Mouse (Mus musculus): ENCODE data around the gene Fgfr2. TPM values are rescaled to one million over a fixed set of nuclear protein-coding genes. Genes with fewer than 3 reads are reported as not detected.

Gene Fgfr2
- polyA plus RNA-seq, 1 experiment from 2014 or later, result 11.4 TPM

DNA sequence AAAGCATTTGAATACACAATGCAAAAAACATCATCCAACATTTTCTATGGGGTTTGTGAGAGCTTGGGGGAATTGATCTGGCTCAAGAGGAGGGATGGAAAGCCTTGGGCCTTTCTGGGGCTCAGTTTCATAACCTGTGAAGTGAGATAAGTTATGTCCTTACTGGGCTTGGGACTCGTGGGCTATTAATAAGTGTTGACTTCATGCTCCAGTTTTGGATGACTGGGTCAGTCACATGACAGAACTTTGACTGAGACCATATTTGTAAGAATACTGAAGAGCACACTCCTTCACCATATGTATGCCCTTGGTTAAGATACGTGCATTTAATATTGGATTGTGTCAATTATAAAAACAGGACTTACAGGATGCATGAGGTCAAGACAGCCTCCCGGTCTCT is 495.7 kb downstream of the Fgfr2 start:
- Histone ChIP-seq H3K9ac (ENCODE audit: low read depth, low read length) (no peak overlapping the region), H3K27me3 (ENCODE audit: control insufficient read depth, insufficient read depth, low read depth, low read length) (no peaks in the 10 kb centered on the region), H3K36me3 (ENCODE audit: control insufficient read depth, insufficient read depth) (no peaks in the 10 kb centered on the region), H3K27ac (ENCODE audit: low read length) (no peak overlapping the region), H3K4me1 (ENCODE audit: control insufficient read depth, low read depth, low read length) (no peaks in the 10 kb centered on the region), H3K4me3 (ENCODE audit: low read depth, low read length) (no peak overlapping the region), H3K9me3 (replicated peaks; ENCODE audit: control insufficient read depth, low read length) (no peaks in the 10 kb centered on the region), H3K4me2 (ENCODE audit: low read depth, low read length) (no peak overlapping the region)
- no peak for ATAC-seq (ENCODE audit: low read depth)
- 55% methylated on average over 3 of the region's 3 CpGs for WGBS (ENCODE audit: insufficient replicate concordance)

GRCm38 (mm10) chr7:132626174-132626573 is 497.0 kb downstream of the Fgfr2 start:
- Histone ChIP-seq H3K27me3 (ENCODE audit: control insufficient read depth, insufficient read depth, low read depth, low read length) (no peaks in the 10 kb centered on the region), H3K4me1 (ENCODE audit: control insufficient read depth, low read depth, low read length) (no peaks in the 10 kb centered on the region), H3K4me2 (ENCODE audit: low read depth, low read length) (no peak overlapping the region), H3K4me3 (ENCODE audit: low read depth, low read length) (no peak overlapping the region), H3K36me3 (ENCODE audit: control insufficient read depth, insufficient read depth) (no peaks in the 10 kb centered on the region), H3K27ac (ENCODE audit: low read length) (no peak overlapping the region), H3K9me3 (replicated peaks; ENCODE audit: control insufficient read depth, low read length) (no peaks in the 10 kb centered on the region), H3K9ac (ENCODE audit: low read depth, low read length) (no peak overlapping the region)
- 50% methylated on average over 4 of the region's 4 CpGs for WGBS (ENCODE audit: insufficient replicate concordance)
- no peak for ATAC-seq (ENCODE audit: low read depth)

DNA sequence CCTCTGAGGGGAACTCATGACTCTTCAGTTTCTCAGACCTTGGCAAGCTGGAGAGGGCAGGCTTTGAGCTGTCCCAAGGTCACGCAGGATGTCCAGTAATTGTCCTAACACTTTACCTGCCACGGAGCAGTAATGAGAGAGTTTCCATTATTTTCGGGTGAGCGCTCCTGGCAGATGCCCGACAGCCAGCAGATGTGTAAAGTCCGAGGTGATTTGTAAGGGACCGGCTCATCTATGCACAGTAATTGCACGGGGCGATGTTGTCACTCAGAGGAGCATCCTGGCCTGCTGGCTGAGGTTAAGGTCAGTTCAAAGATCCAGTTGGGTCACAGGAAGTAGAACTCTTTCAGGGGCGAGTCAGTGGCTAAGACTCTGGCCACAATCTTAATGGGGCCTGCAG is 499.0 kb downstream of the Fgfr2 start:
- WGBS (ENCODE audit: insufficient replicate concordance), result 71% methylated on average over 10 of the region's 10 CpGs
- Histone ChIP-seq H3K4me3 (ENCODE audit: low read depth, low read length) (no peak overlapping the region), H3K36me3 (ENCODE audit: control insufficient read depth, insufficient read depth) (no peaks in the 10 kb centered on the region), H3K4me1 (ENCODE audit: control insufficient read depth, low read depth, low read length) (no peaks in the 10 kb centered on the region), H3K27me3 (ENCODE audit: control insufficient read depth, insufficient read depth, low read depth, low read length) (no peaks in the 10 kb centered on the region), H3K27ac (ENCODE audit: low read length) (no peak overlapping the region), H3K4me2 (ENCODE audit: low read depth, low read length) (no peak overlapping the region), H3K9ac (ENCODE audit: low read depth, low read length) (no peak overlapping the region), H3K9me3 (replicated peaks; ENCODE audit: control insufficient read depth, low read length) (no peaks in the 10 kb centered on the region)
- no peak for ATAC-seq (ENCODE audit: low read depth)

DNA sequence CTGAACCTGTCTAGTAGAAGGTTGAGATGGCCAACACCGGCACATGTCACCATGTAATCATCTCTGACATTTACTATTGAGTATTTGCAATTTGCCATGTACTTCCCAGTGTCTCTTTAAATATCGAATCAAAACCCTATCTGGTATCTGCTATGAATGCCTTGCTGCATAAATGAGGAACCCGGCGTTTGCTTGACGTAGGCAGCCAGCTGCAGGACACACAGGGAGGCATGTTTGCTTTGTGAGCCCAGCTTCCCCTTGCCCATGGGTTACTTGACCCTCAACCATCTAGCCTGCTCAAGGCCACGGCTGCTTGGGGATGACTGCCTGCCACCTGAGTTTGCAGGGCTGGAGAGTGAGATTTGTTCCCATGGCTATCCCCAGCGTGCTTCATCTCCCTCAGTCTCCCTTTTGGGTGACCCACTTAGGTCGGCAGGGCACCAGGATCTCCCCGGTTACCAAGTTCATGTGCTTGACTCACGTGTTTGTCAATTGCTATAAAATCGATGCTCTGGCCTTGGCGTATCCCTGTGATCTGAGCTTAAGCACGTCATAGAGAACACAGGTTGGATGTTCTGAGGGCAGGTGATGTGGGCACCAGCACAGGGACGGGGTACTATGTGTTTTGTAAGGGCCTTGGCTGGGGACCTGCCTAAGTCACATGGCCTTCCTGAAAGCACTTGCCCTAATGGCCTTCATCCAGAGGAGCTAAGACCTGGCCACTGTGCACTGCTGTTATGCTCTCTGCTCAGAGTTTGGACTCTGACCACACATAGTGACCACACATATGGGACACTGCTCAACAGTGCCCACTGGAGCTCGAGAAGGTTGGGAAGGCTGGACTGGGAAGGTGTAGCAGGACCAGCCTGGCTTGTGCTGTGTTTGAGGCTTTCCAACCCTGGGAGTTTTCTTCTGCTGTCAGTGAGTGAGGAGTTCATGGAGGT is 502.9 kb downstream of the Fgfr2 start:
- H3K27me3 ChIP-seq (ENCODE audit: control insufficient read depth, insufficient read depth, low read depth, low read length), result no peaks in the 10 kb centered on the region

DNA sequence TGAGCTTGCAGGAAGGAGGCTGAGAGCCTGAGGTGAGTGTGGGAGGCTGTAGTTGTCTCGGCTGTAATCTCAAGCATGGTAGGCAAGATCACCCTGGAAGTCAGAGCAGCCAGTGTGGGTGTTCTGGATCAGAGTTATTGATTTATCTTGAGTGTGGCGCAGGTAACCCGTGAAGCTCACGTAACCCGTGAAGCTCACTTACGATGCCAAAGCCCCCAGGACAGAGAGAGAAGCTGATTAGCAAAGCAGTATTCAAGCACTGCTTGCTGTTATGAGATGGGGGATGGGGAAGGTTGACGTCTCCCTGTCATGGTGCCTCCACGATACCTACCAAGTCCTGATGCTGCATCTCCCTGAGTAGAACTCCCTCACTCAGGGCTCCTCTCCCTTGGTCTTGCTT is 503.6 kb downstream of the Fgfr2 start:
- no peaks in the 10 kb centered on the region for H3K9me3 ChIP-seq (replicated peaks; ENCODE audit: control insufficient read depth, low read length)
- no peaks in the 10 kb centered on the region for H3K27me3 ChIP-seq (ENCODE audit: control insufficient read depth, insufficient read depth, low read depth, low read length)
- H3K36me3 ChIP-seq (ENCODE audit: control insufficient read depth, insufficient read depth), result no peaks in the 10 kb centered on the region
- no peak overlapping the region for H3K27ac ChIP-seq (ENCODE audit: low read length)
- no peak overlapping the region for H3K4me3 ChIP-seq (ENCODE audit: low read depth, low read length)
- no peak overlapping the region for H3K4me2 ChIP-seq (ENCODE audit: low read depth, low read length)
- H3K4me1 ChIP-seq (ENCODE audit: control insufficient read depth, low read depth, low read length), result no peaks in the 10 kb centered on the region
- no peak overlapping the region for H3K9ac ChIP-seq (ENCODE audit: low read depth, low read length)
- WGBS (ENCODE audit: insufficient replicate concordance), result 78% methylated on average over 8 of the region's 8 CpGs
- no peak for ATAC-seq (ENCODE audit: low read depth)

More for the DNA sequence above, 502.9 kb downstream of the Fgfr2 start:
- H3K4me3 ChIP-seq (ENCODE audit: low read depth, low read length), result no peak overlapping the region
- H3K36me3 ChIP-seq (ENCODE audit: control insufficient read depth, insufficient read depth), result no peaks in the 10 kb centered on the region
- no peak for ATAC-seq (ENCODE audit: low read depth)
- H3K9ac ChIP-seq (ENCODE audit: low read depth, low read length), result no peak overlapping the region
- H3K4me1 ChIP-seq (ENCODE audit: control insufficient read depth, low read depth, low read length), result no peaks in the 10 kb centered on the region
- no peak overlapping the region for H3K4me2 ChIP-seq (ENCODE audit: low read depth, low read length)
- H3K9me3 ChIP-seq (replicated peaks; ENCODE audit: control insufficient read depth, low read length), result no peaks in the 10 kb centered on the region
- H3K27ac ChIP-seq (ENCODE audit: low read length), result no peak overlapping the region
- 62% methylated on average over 15 of the region's 15 CpGs for WGBS (ENCODE audit: insufficient replicate concordance)

DNA sequence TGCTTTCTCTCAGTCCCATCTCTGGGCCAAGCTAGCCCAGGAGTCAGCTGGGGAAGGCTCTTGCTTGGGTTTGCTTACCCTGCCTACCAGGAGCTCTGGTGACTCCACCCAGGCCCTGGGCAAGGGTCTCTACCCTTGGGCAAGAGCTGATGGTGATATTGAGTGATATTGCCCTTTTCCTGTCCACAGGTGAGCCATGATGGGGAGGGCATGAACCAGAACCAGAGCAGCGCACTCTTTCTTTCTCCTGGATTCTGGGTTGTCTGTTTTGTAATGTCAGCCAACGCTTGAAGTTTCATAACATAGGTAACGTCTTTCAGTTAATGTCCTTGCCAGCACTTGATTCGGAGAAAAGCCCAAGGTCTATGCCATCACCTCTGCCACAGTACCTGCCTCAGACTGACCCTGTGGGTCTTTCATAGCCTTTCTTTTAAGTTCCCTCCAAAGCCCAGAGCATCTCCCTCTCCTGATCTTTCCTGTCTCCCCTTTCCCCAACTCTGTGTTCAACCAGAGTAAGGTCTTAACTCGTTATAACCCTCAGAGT is 506.1 kb downstream of the Fgfr2 start:
- Histone ChIP-seq H3K27me3 (ENCODE audit: control insufficient read depth, insufficient read depth, low read depth, low read length) (no peaks in the 10 kb centered on the region), H3K9ac (ENCODE audit: low read depth, low read length) (no peak overlapping the region), H3K4me1 (ENCODE audit: control insufficient read depth, low read depth, low read length) (no peaks in the 10 kb centered on the region), H3K4me2 (ENCODE audit: low read depth, low read length) (no peak overlapping the region), H3K4me3 (ENCODE audit: low read depth, low read length) (no peak overlapping the region), H3K9me3 (replicated peaks; ENCODE audit: control insufficient read depth, low read length) (no peaks in the 10 kb centered on the region), H3K27ac (ENCODE audit: low read length) (no peak overlapping the region), H3K36me3 (ENCODE audit: control insufficient read depth, insufficient read depth) (no peaks in the 10 kb centered on the region)
- ATAC-seq (ENCODE audit: low read depth), result no peak
- WGBS (ENCODE audit: insufficient replicate concordance), result 68% methylated on average over 5 of the region's 5 CpGs

GRCm38 (mm10) chr7:132616391-132616790 is 506.8 kb downstream of the Fgfr2 start:
- Histone ChIP-seq H3K4me2 (ENCODE audit: low read depth, low read length) (no peak overlapping the region), H3K9me3 (replicated peaks; ENCODE audit: control insufficient read depth, low read length) (no peaks in the 10 kb centered on the region), H3K36me3 (ENCODE audit: control insufficient read depth, insufficient read depth) (no peaks in the 10 kb centered on the region), H3K4me3 (ENCODE audit: low read depth, low read length) (no peak overlapping the region), H3K27ac (ENCODE audit: low read length) (no peak overlapping the region), H3K9ac (ENCODE audit: low read depth, low read length) (no peak overlapping the region), H3K27me3 (ENCODE audit: control insufficient read depth, insufficient read depth, low read depth, low read length) (no peaks in the 10 kb centered on the region), H3K4me1 (ENCODE audit: control insufficient read depth, low read depth, low read length) (no peaks in the 10 kb centered on the region)
- ATAC-seq (ENCODE audit: low read depth), result no peak
- WGBS (ENCODE audit: insufficient replicate concordance), result 65% methylated on average over 6 of the region's 6 CpGs

DNA sequence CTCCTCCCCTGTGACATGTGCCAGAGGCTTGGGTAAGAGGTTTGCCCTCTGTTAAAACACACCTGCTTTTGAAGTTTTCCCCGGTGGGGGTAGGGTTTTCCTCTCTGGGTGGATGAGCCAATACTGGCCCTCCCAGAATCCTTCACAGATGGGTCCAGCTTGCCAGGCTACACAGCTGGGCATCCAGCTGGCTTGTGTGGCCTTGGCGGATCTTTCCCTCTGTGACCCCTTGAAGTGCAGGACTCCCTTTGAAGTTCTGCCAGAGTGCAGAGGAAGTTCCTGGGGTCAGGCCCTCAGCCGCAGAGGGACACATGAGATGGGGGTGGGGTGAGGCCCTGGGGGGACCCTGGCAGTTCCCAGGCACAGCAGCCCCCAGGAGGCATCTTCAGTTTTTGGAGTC is 507.8 kb downstream of the Fgfr2 start:
- H3K36me3 ChIP-seq (ENCODE audit: control insufficient read depth, insufficient read depth), result no peaks in the 10 kb centered on the region
- H3K4me3 ChIP-seq (ENCODE audit: low read depth, low read length), result no peak overlapping the region
- no peak overlapping the region for H3K4me2 ChIP-seq (ENCODE audit: low read depth, low read length)
- ATAC-seq (ENCODE audit: low read depth), result no peak
- H3K9ac ChIP-seq (ENCODE audit: low read depth, low read length), result no peak overlapping the region
- peaks cover 7% of the 10 kb centered on the region for H3K4me1 ChIP-seq (ENCODE audit: control insufficient read depth, low read depth, low read length)
- 26% methylated on average over 3 of the region's 3 CpGs for WGBS (ENCODE audit: insufficient replicate concordance)
- no peaks in the 10 kb centered on the region for H3K9me3 ChIP-seq (replicated peaks; ENCODE audit: control insufficient read depth, low read length)
- H3K27me3 ChIP-seq (ENCODE audit: control insufficient read depth, insufficient read depth, low read depth, low read length), result no peaks in the 10 kb centered on the region
- no peak overlapping the region for H3K27ac ChIP-seq (ENCODE audit: low read length)

- no peak overlapping the region for H3K4me2 ChIP-seq (ENCODE audit: low read depth, low read length)
- H3K27ac ChIP-seq (ENCODE audit: low read length), result no peak overlapping the region
- H3K9ac ChIP-seq (ENCODE audit: low read depth, low read length), result no peak overlapping the region
- peaks cover 9% of the 10 kb centered on the region for H3K4me1 ChIP-seq (ENCODE audit: control insufficient read depth, low read depth, low read length)
- 80% methylated on average over 8 of the region's 8 CpGs for WGBS (ENCODE audit: insufficient replicate concordance)
- H3K9me3 ChIP-seq (replicated peaks; ENCODE audit: control insufficient read depth, low read length), result no peaks in the 10 kb centered on the region
- ATAC-seq (ENCODE audit: low read depth), result peak; percentile 25; the same call in 1 of the 2 replicates
- H3K4me3 ChIP-seq (ENCODE audit: low read depth, low read length), result no peak overlapping the region
- H3K36me3 ChIP-seq (ENCODE audit: control insufficient read depth, insufficient read depth), result no peaks in the 10 kb centered on the region
- no peaks in the 10 kb centered on the region; the same call in 1 of the 2 replicates for H3K27me3 ChIP-seq (ENCODE audit: control insufficient read depth, insufficient read depth, low read depth, low read length)
Observed at GRCm38 (mm10) chr7:132611530-132611929, 511.6 kb downstream of the Fgfr2 start.
